Mouse (Mus musculus): ENCODE results near the gene Irgc1.

DNA sequence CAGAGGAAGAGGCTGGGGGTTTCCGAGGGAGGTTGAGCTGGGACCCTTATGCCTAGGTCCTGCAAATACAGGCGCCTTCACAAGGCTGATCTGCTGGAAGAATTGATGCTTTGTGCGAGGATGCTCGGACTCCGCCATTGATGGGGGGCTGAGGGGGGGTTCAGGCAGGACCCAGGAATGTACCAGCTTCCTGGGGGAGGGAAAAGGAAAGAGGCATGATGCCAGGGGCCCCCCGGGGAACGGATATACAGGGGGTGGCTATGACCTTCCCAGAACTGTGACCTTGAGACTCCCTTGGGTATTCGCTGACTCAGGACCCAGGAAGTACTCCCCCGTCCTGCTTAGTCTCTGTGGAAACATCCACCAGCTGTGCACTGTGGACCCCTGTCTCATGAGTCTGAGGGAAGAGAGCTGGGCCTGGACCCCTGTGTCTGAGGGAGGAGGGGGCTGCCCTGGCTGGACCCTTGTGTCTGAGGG, 34.6 kb upstream of the Irgc1 start:
- no peak for TF ChIP-seq TAL1 (IDR thresholded peaks at IDR 0.05; ENCODE audit: low read length)
- no peak for TF ChIP-seq GATA1 (IDR thresholded peaks at IDR 0.05; ENCODE audit: low read length)

Measured in erythroblast, embryonic 14.5 days (primary cell).